Mouse (Mus musculus) heart, postnatal 0 days (tissue): ENCODE measurements around the gene Ltb4r1. TPM values are rescaled to one million over a fixed set of nuclear protein-coding genes. Genes with fewer than 3 reads are reported as not detected.

Experiments
- ATAC-seq: fragments of 200-750 bp; cut with Nextera tagmentation; 2 replicates; pipeline ENCODE4 v1.8.0; 2017; ENCODE audit warnings: low read depth, moderate number of reproducible peaks, moderate library complexity; ENCODE audit not compliant: insufficient read depth
- DNase-seq: peaks from one replicate; pipeline ENCODE4 v3.0.0-alpha.2; 2016; ENCODE audit warnings: low spot score
- H3K27ac ChIP-seq: fragments of 300-500 bp; sonication (generic); 2 replicates; pipeline ENCODE4 v1.5.1; 2014; ENCODE audit warnings: low read depth, mild to moderate bottlenecking
- H3K27me3 ChIP-seq: fragments of 300-500 bp; sonication (generic); 2 replicates; pipeline ENCODE4 v1.6.1; 2014; ENCODE audit warnings: low read length, mixed read lengths; ENCODE audit not compliant: control insufficient read depth, insufficient read depth
- H3K36me3 ChIP-seq: fragments of 300-500 bp; sonication (generic); replicated peaks from 2 replicates; pipeline ENCODE4 v1.6.1; 2014; ENCODE audit warnings: low read length, mixed read lengths; ENCODE audit not compliant: control insufficient read depth, insufficient read depth
- H3K4me1 ChIP-seq: fragments of 300-500 bp; sonication (generic); 2 replicates; pipeline ENCODE4 v1.6.1; 2014; ENCODE audit warnings: antibody characterized with exemption; ENCODE audit not compliant: control insufficient read depth, insufficient read depth
- H3K4me2 ChIP-seq: fragments of 300-500 bp; sonication (generic); 2 replicates; pipeline ENCODE4 v1.6.1; 2014; ENCODE audit warnings: low read depth, mild to moderate bottlenecking, low read length, moderate library complexity
- H3K4me3 ChIP-seq: fragments of 300-500 bp; sonication (generic); 2 replicates; pipeline ENCODE4 v1.5.1; 2014; ENCODE audit warnings: low read depth, low read length
- H3K9ac ChIP-seq: fragments of 300-500 bp; sonication (generic); replicated peaks from 2 replicates; pipeline ENCODE4 v1.6.1; 2014; ENCODE audit warnings: low read depth, low read length, mixed read lengths
- H3K9me3 ChIP-seq: fragments of 300-500 bp; sonication (generic); replicated peaks from 2 replicates; pipeline ENCODE4 v1.6.1; 2016; ENCODE audit warnings: low read length; ENCODE audit not compliant: control insufficient read depth
- CTCF ChIP-seq: IDR thresholded peaks from 2 replicates; pipeline ENCODE4 v1.5.1; 2016; ENCODE audit warnings: antibody characterized with exemption, control low read depth, low read depth
- EP300 ChIP-seq: IDR thresholded peaks from 2 replicates; pipeline ENCODE4 v1.6.1; 2016; ENCODE audit warnings: antibody characterized with exemption, low read depth
- WGBS: fragments of 180-500 bp; shearing (Covaris S2); extraction: QIAGEN DNeasy Blood & Tissue Kit; methylation state at CpG from one replicate; pipeline ENCODE4 v1.1.7; 2014; 5-methylcytosine and 5-hydroxymethylcytosine counted together
- polyA plus RNA-seq: library from polyadenylated mRNA; unstranded; fragments of >200 nt; fragmentation: Nextera tagmentation; extraction: Ambion mirVana; gene quantifications from 2 replicates; pipeline ENCODE4 v1.2.1, GENCODE M21; 2015
- total RNA-seq: library from RNA; depleted of rRNA; stranded (reverse); fragments of >200 nt; gene quantifications from 2 replicates; pipeline ENCODE4 v1.2.3, GENCODE M21; 2014; ENCODE audit warnings: low replicate concordance; rRNA removed

The Ltb4r1 gene
- total and polyA plus RNA-seq, 2 experiments from 2014 or later: 0.40 TPM; not detected in 1

- TF ChIP-seq EP300 (no peak), CTCF (no peak)
- DNase-seq: peak; percentile 56
- peak; percentile 67; the same call in 1 of the 2 replicates for ATAC-seq
- H3K4me3 ChIP-seq: peak overlapping the region; percentile 49
- no peaks in the 10 kb centered on the region for H3K9me3 ChIP-seq
- H3K4me1 ChIP-seq: peaks cover 3% of the 10 kb centered on the region; the same call in 1 of the 2 replicates
- H3K27ac ChIP-seq: 0 out of 2 replicates have a peak overlapping the region, but pooled peaks have one; percentile 40
- no peaks in the 10 kb centered on the region for H3K27me3 ChIP-seq
- H3K9ac ChIP-seq: peak overlapping the region; percentile 26; the same call in 1 of the 2 replicates
- H3K36me3 ChIP-seq: no peaks in the 10 kb centered on the region
- H3K4me2 ChIP-seq: peak overlapping the region; percentile 68
- 31% methylated on average over 16 of the region's 16 CpGs for WGBS
These were observed 49.1 kb downstream of the Ltb4r1 start for GRCm38 (mm10) chr14:55814885-55815284.

GRCm38 (mm10) chr14:55815310-55815751 lies 49.6 kb downstream of the Ltb4r1 start:
- TF ChIP-seq CTCF: no peak
- no peak for TF ChIP-seq EP300
- DNase-seq (peak; percentile 54), ATAC-seq (peak; percentile 76)
- Histone ChIP-seq H3K4me2 (peak overlapping the region; percentile 68), H3K27ac (0 out of 2 replicates have a peak overlapping the region, but pooled peaks have one; percentile 40), H3K36me3 (no peaks in the 10 kb centered on the region), H3K4me3 (peak overlapping the region; percentile 49), H3K4me1 (peaks cover 3% of the 10 kb centered on the region; the same call in 1 of the 2 replicates), H3K27me3 (no peaks in the 10 kb centered on the region), H3K9ac (peak overlapping the region; percentile 26; the same call in 1 of the 2 replicates), H3K9me3 (no peaks in the 10 kb centered on the region)
- WGBS: 17% methylated on average over 17 of the region's 17 CpGs

Other genes with a start within 250 kb of the Ltb4r1 start
Only the 30 nearest of the 34 such genes appear.
- gene Fitm1, start 190.3 kb upstream of the Ltb4r1 start, total RNA-seq: 212 and 277 TPM in 2 replicates
- 181 and 195 TPM in 2 replicates for gene Fitm1, start 190.3 kb upstream of the Ltb4r1 start, polyA plus RNA-seq
- 145 and 181 TPM in 2 replicates for gene Psme1, start 187.8 kb upstream of the Ltb4r1 start, total RNA-seq
- gene Psme1, start 187.8 kb upstream of the Ltb4r1 start, polyA plus RNA-seq: 250 and 254 TPM in 2 replicates
- gene Emc9, start 180.7 kb upstream of the Ltb4r1 start, total RNA-seq: 36.1 and 37.6 TPM in 2 replicates
- 52.9 and 54.1 TPM in 2 replicates for gene Emc9, start 180.7 kb upstream of the Ltb4r1 start, polyA plus RNA-seq
- 35.3 and 352 TPM in 2 replicates for gene Psme2, start 174.8 kb upstream of the Ltb4r1 start, total RNA-seq
- 220 and 234 TPM in 2 replicates for gene Psme2, start 174.8 kb upstream of the Ltb4r1 start, polyA plus RNA-seq
- gene Rnf31, start 174.3 kb upstream of the Ltb4r1 start, total RNA-seq: 15.0 and 20.1 TPM in 2 replicates
- 10.3 and 13.6 TPM in 2 replicates for gene Rnf31, start 174.3 kb upstream of the Ltb4r1 start, polyA plus RNA-seq
- 31.5 and 44.7 TPM in 2 replicates for gene Irf9, start 162.4 kb upstream of the Ltb4r1 start, total RNA-seq
- gene Irf9, start 162.4 kb upstream of the Ltb4r1 start, polyA plus RNA-seq: 11.6 and 14.2 TPM in 2 replicates
- gene Rec8, start 147.9 kb upstream of the Ltb4r1 start, total RNA-seq: 1.5 and 9.1 TPM in 2 replicates
- 1.9 and 2.1 TPM in 2 replicates for gene Rec8, start 147.9 kb upstream of the Ltb4r1 start, polyA plus RNA-seq
- 34.9 and 49.8 TPM in 2 replicates for gene Ipo4, start 130.0 kb upstream of the Ltb4r1 start, total RNA-seq
- 32.0 and 37.6 TPM in 2 replicates for gene Ipo4, start 130.0 kb upstream of the Ltb4r1 start, polyA plus RNA-seq
- 0.15 and 6.9 TPM in 2 replicates for gene Gm49378, start 128.1 kb upstream of the Ltb4r1 start, total RNA-seq
- gene Gm49378, start 128.1 kb upstream of the Ltb4r1 start, polyA plus RNA-seq: 1.1 and 1.2 TPM in 2 replicates
- 62.8 and 83.3 TPM in 2 replicates for gene Tm9sf1, start 122.2 kb upstream of the Ltb4r1 start, total RNA-seq
- 62.7 and 67.4 TPM in 2 replicates for gene Tm9sf1, start 122.2 kb upstream of the Ltb4r1 start, polyA plus RNA-seq
- 0.12 TPM in 1 of 2 replicates, not detected in the other for gene Tssk4, start 115.8 kb upstream of the Ltb4r1 start, total RNA-seq
- 0.25 and 0.31 TPM in 2 replicates for gene Tssk4, start 115.8 kb upstream of the Ltb4r1 start, polyA plus RNA-seq
- gene Mdp1, start 105.5 kb upstream of the Ltb4r1 start, total RNA-seq: 62.4 and 66.0 TPM in 2 replicates
- gene Mdp1, start 105.5 kb upstream of the Ltb4r1 start, polyA plus RNA-seq: 98.6 and 104 TPM in 2 replicates
- 27.4 and 31.8 TPM in 2 replicates for gene Gmpr2, start 94.0 kb upstream of the Ltb4r1 start, total RNA-seq
- gene Gmpr2, start 94.0 kb upstream of the Ltb4r1 start, polyA plus RNA-seq: 27.7 and 29.2 TPM in 2 replicates
- 137 and 141 TPM in 2 replicates for gene Nedd8, start 93.8 kb upstream of the Ltb4r1 start, total RNA-seq
- gene Nedd8, start 93.8 kb upstream of the Ltb4r1 start, polyA plus RNA-seq: 460 and 483 TPM in 2 replicates
- gene Tinf2, start 84.1 kb upstream of the Ltb4r1 start, total RNA-seq: 11.9 and 20.2 TPM in 2 replicates
- gene Tinf2, start 84.1 kb upstream of the Ltb4r1 start, polyA plus RNA-seq: 15.9 and 17.1 TPM in 2 replicates
- 0.85 and 1.3 TPM in 2 replicates for gene Tgm1, start 52.0 kb upstream of the Ltb4r1 start, total RNA-seq
- gene Tgm1, start 52.0 kb upstream of the Ltb4r1 start, polyA plus RNA-seq: 0.11 and 0.27 TPM in 2 replicates
- gene Rabggta, start 43.7 kb upstream of the Ltb4r1 start, total RNA-seq: 35.6 and 36.8 TPM in 2 replicates
- gene Rabggta, start 43.7 kb upstream of the Ltb4r1 start, polyA plus RNA-seq: 20.8 and 21.8 TPM in 2 replicates
- 51.9 and 58.1 TPM in 2 replicates for gene Dhrs1, start 20.3 kb upstream of the Ltb4r1 start, total RNA-seq
- gene Dhrs1, start 20.3 kb upstream of the Ltb4r1 start, polyA plus RNA-seq: 62.9 and 65.0 TPM in 2 replicates
- gene Nop9, start 20.3 kb upstream of the Ltb4r1 start, total RNA-seq: 20.2 and 26.3 TPM in 2 replicates
- 13.1 and 14.2 TPM in 2 replicates for gene Nop9, start 20.3 kb upstream of the Ltb4r1 start, polyA plus RNA-seq
- 0.31 and 0.34 TPM in 2 replicates for gene Cideb, start 7.5 kb upstream of the Ltb4r1 start, total RNA-seq
- 2.8 and 3.6 TPM in 2 replicates for gene Cideb, start 7.5 kb upstream of the Ltb4r1 start, polyA plus RNA-seq
- gene Ltb4r2, start 4.5 kb upstream of the Ltb4r1 start, total RNA-seq: not detected in 2 replicates
- gene Ltb4r2, start 4.5 kb upstream of the Ltb4r1 start, polyA plus RNA-seq: 0.10 and 0.22 TPM in 2 replicates
- gene Adcy4, start 18.1 kb downstream of the Ltb4r1 start, total RNA-seq: 16.2 and 17.4 TPM in 2 replicates
- 10.6 TPM in 2 replicates for gene Adcy4, start 18.1 kb downstream of the Ltb4r1 start, polyA plus RNA-seq
- 8.5 and 16.3 TPM in 2 replicates for gene Ripk3, start 22.9 kb downstream of the Ltb4r1 start, total RNA-seq
- 9.3 and 9.4 TPM in 2 replicates for gene Ripk3, start 22.9 kb downstream of the Ltb4r1 start, polyA plus RNA-seq
- 6.5 and 8.5 TPM in 2 replicates for gene Nfatc4, start 57.2 kb downstream of the Ltb4r1 start, total RNA-seq
- gene Nfatc4, start 57.2 kb downstream of the Ltb4r1 start, polyA plus RNA-seq: 3.4 and 4.0 TPM in 2 replicates
- gene Nynrin, start 88.0 kb downstream of the Ltb4r1 start, total RNA-seq: 27.6 and 29.0 TPM in 2 replicates
- 3.9 and 4.7 TPM in 2 replicates for gene Nynrin, start 88.0 kb downstream of the Ltb4r1 start, polyA plus RNA-seq
- 0.73 and 2.5 TPM in 2 replicates for gene Cbln3, start 118.4 kb downstream of the Ltb4r1 start, total RNA-seq
- 0.47 and 0.68 TPM in 2 replicates for gene Cbln3, start 118.4 kb downstream of the Ltb4r1 start, polyA plus RNA-seq
- 17.1 and 19.5 TPM in 2 replicates for gene Khnyn, start 119.0 kb downstream of the Ltb4r1 start, total RNA-seq
- gene Khnyn, start 119.0 kb downstream of the Ltb4r1 start, polyA plus RNA-seq: 5.0 and 5.3 TPM in 2 replicates
- gene Sdr39u1, start 134.3 kb downstream of the Ltb4r1 start, total RNA-seq: 89.1 and 138 TPM in 2 replicates
- gene Sdr39u1, start 134.3 kb downstream of the Ltb4r1 start, polyA plus RNA-seq: 79.5 and 88.3 TPM in 2 replicates
- gene Cma1, start 178.7 kb downstream of the Ltb4r1 start, total RNA-seq: 1.6 and 4.4 TPM in 2 replicates
- 22.1 and 24.1 TPM in 2 replicates for gene Cma1, start 178.7 kb downstream of the Ltb4r1 start, polyA plus RNA-seq
- gene Cma2, start 185.0 kb downstream of the Ltb4r1 start, total RNA-seq: not detected in 2 replicates
- not detected in 2 replicates for gene Cma2, start 185.0 kb downstream of the Ltb4r1 start, polyA plus RNA-seq